Mouse (Mus musculus): ENCODE measurements at regions not wholly inside any gene's neighbourhood (a gene's known extent, or its start where the extent isn't known, plus 50 kb on each side); places are given as distances from the start of the nearest gene placed in this dataset.
"Not testable (repeated sequence)": the region's sequence is repeated elsewhere in the genome, so short reads cannot be mapped to it uniquely, and the experiment has no call there.

DNA sequence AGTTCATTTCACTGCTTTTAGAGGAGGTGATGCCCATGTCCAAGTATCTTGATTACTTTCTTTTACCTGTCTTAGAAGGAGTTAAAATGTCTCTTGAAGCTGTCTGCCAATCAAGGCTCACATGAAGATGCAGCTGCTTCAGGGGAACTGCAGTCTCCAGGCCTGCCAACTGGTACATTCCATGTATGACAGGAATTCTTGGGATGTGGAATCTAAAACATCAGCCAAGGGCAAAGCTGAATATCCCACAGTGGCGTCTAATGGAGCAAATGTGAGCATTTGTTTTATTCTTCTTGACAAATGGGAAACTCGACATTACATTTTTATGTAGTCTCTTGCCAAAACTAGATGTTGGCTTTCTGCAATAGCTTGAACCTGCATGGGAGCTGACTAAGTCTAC, 438.7 kb upstream of the Adamts5 start:
- intact Hi-C loops (cut with DNase I), result no loop called here
- no peak for DNase-seq (ENCODE audit: low spot score in 2 of 2)

DNA sequence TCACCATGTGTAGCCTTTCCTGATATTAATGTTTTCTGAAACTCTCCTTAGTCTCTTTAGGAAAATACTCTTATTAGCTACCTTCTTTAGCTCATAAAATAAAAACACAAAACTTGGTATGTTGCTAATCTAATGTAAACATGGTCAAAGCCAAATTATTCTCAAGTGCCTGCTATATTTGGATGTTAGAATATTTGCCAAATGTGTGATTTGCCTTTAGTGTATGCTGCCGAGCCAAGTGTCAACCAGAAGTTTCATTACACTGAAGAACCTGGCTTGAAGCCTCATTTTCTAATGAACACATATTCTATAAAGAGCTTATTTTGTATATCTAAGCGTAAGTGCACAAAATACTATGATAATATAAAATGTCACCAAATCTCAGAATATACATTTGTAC, 423.8 kb upstream of the Adamts5 start:
- DNase-seq (ENCODE audit: low spot score in 2 of 2), result no peak
- intact Hi-C loops (cut with DNase I), result no loop called here

DNA sequence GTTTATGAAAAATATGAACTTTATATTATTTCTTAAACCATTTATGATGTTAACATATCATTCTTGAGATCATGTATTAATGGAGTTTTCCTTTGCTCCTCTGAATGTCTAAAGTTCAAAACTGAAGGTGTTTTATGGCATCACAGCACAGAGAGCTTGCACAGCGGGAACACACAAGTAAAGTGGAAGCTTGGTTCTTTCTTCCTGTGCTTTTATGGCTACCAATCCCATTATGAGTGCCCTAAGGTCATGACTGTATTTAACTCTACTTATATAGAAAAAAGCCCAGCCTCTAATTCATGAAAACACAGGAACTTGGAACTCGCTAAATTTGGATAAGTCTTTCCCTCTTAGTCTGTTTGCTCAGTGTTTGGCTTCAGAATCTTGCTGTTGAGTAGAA, 417.3 kb upstream of the Adamts5 start:
- no peak for DNase-seq (ENCODE audit: low spot score in 2 of 2)
- intact Hi-C loops (cut with DNase I), result no loop called here

DNA sequence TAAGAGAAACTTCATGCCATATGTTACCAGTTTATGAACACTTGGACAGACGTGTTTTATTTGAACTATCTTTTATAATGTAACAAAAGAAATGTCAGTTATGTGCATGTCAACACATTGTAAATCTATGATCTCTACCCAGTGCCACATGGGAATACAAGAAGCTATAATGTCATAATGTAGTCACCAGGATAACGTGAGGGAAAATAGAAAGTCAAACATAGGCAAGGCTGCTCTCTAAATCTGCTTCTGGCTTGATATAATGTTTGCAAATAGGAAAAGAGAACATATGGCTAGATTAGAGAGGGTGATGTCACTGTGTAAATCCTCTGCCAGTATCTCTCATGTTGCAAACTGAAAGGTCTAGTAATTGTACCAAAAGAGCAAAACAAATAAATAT, 408.1 kb upstream of the Adamts5 start:
- peak in 1 of 2 experiments; percentile 27 for DNase-seq (ENCODE audit: low spot score in 2 of 2)
- intact Hi-C loops (cut with DNase I), result loop anchor here (10.0 kb wide), 1 partner anchor 105 kb away; no protein-coding TSS in a partner anchor

DNA sequence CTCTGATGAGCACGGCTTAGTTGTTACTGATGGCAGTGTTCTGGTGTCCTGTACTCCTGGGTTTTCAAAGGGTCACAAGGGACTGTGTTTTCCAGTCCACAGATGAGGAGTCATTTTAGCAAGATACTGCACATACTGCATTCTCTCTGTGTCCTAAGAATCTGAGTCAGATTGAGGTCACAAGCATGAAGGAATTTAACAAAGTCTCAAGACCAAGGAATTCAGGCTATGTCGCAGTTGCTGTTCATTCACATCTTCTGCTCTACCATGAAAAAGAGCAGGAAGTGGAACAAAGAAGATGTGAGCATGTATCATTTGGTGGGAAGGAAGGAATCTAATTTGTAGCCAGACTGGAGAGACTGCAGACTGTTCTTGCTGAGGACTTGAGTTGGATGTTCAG, 402.2 kb upstream of the Adamts5 start:
- no peak for DNase-seq (ENCODE audit: low spot score in 2 of 2)
- intact Hi-C loops (cut with DNase I), result loop anchor here (2.0 to 10.0 kb wide), 4 partner anchors 111 to 943 kb away; no protein-coding TSS in a partner anchor

DNA sequence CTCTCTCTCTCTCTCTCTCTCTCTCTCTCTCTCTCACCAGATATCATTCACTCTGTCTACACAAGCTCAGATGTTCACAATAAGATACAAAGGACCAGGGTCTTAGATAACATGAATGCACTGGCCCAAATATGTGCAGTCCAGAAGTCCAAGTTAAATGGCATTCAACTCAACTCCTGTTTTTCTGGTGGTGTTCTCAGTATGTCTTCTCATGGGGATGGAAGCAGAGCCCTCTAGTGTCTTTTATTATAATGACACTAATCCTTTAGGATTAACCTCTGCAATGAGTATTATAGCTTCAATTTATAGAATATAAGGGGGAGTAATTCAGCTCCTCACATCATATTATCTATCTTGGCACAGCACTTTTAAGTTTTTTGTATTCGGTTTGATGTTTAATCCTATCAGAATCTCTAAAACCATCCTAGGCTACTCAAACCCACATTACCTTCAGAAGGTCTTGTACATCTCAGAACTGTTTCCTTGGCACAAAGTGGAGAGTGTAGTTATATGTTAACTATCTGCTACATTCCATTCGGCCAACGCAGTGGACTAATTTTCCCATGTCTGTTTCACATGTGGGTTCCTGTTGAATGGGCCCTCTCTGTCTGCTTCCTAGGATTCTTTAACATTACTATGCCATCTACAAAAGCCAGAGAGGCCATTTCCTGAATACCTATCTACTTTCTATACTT, 401.0 kb upstream of the Adamts5 start:
- intact Hi-C loops (cut with DNase I), result loop anchor here (2.0 to 10.0 kb wide), 4 partner anchors 112 to 945 kb away; no protein-coding TSS in a partner anchor
- no peak for DNase-seq (ENCODE audit: low spot score in 2 of 2)

DNA sequence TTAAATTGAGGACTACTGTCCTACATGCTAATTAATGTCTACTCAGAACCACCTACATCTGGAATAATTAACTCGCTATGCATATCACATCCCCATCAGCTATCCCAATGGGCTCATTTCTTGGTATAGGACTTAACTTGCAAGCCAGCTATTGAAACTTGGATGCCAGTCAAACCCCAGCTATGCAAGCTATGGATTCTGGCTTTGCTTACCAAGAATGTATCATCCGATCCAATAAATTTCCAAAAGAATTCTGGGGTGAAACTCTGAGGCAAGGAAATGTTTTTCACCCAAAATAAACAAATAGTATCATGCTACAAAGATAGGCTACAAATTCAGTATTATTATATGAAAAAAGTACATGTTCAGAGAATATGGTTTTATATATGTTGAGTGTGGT, 392.8 kb upstream of the Adamts5 start:
- no peak for DNase-seq (ENCODE audit: low spot score in 2 of 2)
- intact Hi-C loops (cut with DNase I), result no loop called here

DNA sequence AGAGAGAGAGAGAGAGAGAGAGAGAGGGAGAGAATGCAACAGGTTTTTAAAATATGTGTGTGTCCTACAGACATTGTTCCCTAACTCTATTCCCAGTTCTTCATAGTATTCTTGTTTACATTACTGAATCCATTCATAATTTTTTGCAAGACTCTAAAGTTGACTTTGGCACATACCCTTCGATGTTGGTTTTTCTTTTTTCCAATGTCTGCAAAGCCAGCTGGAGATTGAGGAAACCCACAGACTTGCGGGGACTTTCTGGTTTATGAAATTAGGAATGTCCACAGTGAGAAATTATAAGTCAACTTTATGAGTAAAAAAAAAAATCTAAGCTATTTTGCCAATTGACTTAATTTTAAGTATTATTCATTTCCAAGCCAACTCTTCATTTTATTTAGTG, 379.7 kb upstream of the Adamts5 start:
- no peak for DNase-seq (ENCODE audit: low spot score in 2 of 2)
- intact Hi-C loops (cut with DNase I), result no loop called here

DNA sequence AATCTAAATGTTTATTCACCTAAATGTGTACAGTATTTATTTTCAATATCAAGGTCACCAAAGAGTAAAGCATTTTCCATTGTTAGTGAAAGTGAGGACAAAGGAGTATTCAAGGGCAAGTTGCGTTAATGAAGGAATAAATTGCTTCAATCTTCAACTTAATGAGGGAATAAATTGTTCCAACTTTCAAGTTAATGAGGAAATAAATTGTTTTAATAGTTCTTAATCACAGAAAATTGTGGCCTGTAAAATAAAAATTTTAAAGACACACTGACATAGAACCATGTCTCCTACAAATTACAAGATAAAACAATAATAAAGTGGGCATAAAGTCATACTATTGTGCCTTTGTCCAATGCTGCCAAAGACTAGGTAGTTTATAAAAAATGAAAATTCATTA, 375.4 kb upstream of the Adamts5 start:
- DNase-seq (ENCODE audit: low spot score in 2 of 2), result no peak
- intact Hi-C loops (cut with DNase I), result no loop called here

DNA sequence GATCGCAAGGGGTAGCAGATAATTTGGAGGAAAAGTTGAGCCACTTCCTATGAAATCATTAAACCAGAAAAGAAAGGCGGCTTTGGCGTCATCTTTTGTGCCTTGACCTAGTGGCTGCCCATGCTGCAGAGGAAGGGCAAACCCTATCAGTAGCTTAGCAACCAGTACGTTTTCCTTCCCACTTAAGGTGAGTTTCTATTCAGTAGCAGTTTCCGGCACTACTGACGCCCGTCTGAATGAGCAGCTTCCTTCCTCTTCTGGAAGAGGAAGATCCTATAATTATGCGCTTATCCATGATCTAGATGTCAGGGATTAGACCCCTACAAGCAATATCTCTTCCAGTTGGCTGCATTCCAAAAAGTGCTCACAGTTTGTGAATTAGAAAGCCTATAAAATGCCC, 360.0 kb upstream of the Adamts5 start:
- no peak for DNase-seq (ENCODE audit: low spot score in 2 of 2)
- intact Hi-C loops (cut with DNase I), result no loop called here

DNA sequence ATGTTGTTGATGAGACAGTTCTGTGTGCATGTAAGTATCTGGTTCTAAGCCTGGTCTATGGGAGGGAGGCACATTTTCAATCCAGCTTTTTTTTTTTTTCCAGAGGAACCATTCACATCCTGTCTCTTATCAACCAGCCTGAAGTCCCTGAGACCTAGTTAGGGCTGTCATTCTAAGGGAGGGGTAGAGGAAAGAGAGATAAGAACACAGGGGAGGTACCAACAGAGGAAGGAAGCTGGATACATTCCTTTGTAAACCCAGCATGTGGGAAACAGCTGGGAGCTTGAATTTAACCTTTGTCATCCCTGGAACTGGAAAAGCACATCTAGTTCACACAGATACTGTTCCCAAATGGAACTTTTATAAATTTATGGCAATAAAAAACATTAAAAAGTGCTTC, 351.0 kb upstream of the Adamts5 start:
- intact Hi-C loops (cut with DNase I), result no loop called here
- no peak for DNase-seq (ENCODE audit: low spot score in 2 of 2)

DNA sequence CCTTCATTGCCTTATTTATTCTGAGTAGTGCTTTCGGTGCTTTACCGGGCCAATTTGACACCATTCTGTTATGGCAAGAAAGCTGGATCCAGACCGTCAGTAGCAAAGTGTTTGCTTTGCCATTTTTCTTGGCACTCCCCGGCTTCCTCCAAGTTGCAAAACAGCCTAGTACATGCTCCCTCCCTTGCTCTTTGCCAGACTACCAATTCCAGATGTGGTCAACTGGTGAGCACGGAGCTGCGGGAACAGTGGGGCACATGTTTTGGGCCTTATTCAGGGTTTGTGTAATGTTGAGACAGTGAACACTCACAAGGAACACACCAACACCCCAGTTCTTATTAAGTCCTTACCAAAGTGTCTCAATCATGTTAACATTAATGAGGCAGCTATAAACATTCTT, 348.4 kb upstream of the Adamts5 start:
- no peak for DNase-seq (ENCODE audit: low spot score in 2 of 2)
- intact Hi-C loops (cut with DNase I), result no loop called here

DNA sequence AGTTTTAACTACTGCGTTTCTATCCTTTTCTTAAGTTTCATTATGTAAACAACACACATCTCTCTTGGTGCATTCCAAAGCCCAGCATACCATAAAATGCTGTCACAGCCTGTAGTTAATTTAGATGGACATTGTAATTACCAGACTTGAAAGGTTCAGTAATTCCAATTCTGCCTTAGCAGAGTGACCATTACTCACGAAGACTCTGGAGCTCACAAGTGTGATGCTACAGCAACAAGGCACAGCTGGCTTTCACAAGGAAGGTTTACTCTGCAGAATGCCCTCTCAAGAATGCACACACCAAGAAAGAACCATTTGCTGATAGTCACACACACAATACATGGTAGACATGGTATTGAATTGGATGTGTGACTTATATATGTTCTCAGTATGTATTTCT, 342.6 kb upstream of the Adamts5 start:
- intact Hi-C loops (cut with DNase I), result no loop called here
- DNase-seq (ENCODE audit: low spot score in 2 of 2), result no peak

DNA sequence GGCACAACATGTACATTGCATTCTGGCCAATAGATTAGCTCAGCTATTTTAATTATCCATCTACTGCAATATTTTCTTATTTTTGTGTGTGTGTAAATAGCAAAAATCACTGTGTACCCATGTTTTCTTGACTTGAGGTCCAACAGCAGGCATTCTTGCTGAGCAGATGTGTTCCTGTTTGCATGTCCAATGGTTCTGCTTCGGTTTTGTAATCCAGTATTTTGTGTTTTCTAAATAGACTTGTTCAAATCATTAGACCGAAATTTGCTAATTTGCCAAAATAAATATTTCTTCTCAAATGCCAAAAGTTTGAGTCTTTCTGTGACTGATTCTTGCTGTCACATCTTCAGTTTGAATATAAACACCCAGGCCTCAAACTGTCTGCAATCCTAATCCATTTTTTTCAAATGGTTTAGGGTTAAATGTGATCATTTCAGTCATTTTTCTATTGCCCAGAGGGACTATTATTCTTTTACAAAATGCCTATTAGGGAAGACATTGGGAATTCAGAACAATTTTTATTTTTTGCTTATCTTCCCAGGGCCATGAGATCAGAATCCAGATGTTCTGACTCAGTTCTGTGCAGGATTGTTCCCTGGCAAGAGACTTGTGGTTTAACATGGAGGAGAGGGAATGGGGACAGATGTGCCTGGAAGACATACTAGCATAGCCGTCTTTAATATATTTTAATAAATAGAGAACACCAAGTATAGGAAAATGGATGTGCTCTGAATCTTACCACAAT, 341.3 kb upstream of the Adamts5 start:
- DNase-seq (ENCODE audit: low spot score in 2 of 2), result no peak
- intact Hi-C loops (cut with DNase I), result no loop called here

DNA sequence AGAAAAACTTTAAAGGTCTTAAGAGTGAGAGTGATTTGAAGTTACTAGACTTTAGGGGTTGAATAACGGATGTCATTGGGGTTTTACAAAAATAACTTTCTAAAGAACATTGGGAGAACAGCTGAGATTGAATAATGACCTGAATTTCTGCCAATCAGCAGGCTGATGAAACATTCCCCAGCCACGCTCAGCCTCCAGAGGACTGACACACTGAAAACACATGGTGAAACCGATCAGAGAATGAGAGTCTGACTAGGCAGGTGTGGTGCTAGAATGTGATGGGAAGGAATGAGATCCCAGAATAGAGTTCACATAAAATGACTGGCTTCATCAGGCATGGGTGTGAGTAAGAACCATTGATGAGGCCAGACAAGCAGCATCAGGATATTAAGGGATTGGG, 321.4 kb upstream of the Adamts5 start:
- DNase-seq (ENCODE audit: low spot score in 2 of 2), result peak in 1 of 2 experiments; percentile 18

DNA sequence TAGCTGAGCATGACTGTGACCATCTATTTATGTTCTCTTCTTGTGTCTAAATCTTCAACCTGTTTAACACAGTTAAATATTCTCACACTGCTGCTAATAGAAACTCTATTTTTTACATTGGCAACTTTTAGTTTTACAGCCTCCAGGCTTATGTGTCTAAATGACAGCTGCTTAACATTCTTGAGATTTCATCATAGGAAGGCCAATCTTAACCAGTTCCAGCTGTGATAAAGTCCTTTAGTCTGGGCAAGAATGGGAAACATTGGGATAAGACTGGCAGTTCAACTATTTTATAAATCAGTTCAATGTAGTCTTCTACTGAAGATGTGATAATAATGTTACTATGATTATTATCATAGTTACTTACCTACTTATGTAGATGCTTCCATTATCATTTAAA, 308.9 kb upstream of the Adamts5 start:
- intact Hi-C loops (cut with DNase I), result no loop called here
- DNase-seq (ENCODE audit: low spot score in 2 of 2), result no peak

More for the DNA sequence above, 321.4 kb upstream of the Adamts5 start:
- intact Hi-C loops (cut with DNase I), result no loop called here

DNA sequence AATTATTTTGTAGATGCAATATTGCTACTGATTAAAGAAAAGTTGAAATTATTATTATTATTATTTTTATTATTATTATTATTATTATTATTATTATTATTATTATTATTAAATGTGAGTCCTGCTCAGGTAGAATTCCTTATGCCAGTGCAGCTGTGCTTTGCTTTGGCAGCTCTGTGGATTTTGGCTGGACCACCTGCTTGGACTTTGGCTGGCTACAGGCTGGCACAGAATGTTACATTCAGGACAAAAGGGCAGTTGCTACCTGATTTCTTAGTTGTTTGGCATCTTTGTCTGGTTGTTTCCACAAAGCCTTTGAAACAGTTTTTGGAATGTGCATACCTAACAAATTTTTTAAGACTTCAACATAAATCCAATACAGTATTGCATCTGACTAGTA, 307.7 kb upstream of the Adamts5 start:
- no peak for DNase-seq (ENCODE audit: low spot score in 2 of 2)
- intact Hi-C loops (cut with DNase I), result no loop called here

DNA sequence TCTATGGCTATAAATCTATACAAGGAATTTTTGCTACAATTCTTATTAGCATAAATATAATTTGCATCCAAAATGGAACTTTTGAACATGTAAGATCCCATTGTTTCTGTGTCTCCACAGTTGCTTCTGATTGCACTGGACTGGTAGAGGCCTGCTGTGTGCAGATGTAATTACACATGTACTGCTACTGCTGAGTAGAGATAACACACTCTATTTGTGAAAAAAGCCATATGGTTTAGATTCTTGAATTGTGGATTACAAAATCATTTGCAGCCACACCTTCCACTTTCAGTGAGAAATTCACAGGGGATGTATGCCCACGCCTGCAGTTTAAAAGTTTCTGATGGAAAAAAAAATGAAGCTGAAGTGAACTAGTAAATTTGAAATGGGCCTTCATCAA, 288.2 kb upstream of the Adamts5 start:
- peak in 1 of 2 experiments; percentile 20 for DNase-seq (ENCODE audit: low spot score in 2 of 2)
- intact Hi-C loops (cut with DNase I), result no loop called here

DNA sequence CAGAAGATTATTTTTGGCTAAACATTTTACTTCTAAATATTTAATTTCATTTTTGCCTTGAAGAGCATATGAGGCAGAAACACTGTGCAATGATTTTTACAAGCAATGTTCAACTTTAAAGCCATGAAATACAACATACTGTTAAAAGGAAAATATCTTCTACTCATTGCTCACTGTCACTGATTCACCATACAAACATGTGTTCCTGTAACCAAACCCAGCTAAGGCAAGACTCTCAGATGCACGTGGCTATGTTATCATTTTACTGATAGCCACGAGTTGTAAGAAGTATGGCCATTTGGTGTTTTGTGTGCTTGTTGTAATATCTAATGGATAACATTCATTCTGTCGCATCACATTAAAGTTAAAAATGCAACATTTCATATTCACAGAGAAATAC, 287.3 kb upstream of the Adamts5 start:
- intact Hi-C loops (cut with DNase I), result no loop called here
- DNase-seq (ENCODE audit: low spot score in 2 of 2), result no peak

DNA sequence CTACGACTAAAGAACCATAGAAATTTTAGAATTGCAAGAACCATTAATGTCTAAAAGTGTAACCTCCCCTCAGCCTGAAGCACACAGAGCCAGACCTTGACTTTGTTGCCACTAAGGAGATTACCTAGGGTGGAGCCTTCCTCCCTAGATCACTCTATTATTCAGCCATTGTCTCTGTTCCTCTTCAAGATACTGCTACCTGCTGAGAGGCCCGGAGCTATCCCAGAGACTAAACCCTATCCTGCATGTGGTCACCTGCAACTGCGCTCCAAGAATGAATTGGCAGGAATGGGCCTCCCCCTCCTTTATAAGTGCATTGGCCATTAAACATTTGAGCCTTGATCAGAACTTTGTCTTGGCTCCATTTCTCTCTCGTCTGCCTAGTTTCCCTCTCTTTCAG, 286.0 kb upstream of the Adamts5 start:
- DNase-seq (ENCODE audit: low spot score in 2 of 2); intact Hi-C loops (cut with DNase I): not testable (repeated sequence)
